Mouse (Mus musculus) midbrain, embryonic 10.5 days (tissue): ENCODE measurements around the gene Aprt. TPM values are rescaled to one million over a fixed set of nuclear protein-coding genes. Genes with fewer than 3 reads are reported as not detected.

ENCODE experiments used
- DNase-seq: peaks from one replicate; pipeline ENCODE4 v3.0.0-alpha.2; 2017; ENCODE audit warnings: low spot score
- H3K27ac ChIP-seq: fragments of 300-500 bp; sonication (generic); replicated peaks from 2 replicates; pipeline ENCODE4 v1.5.1; 2016; ENCODE audit warnings: mild to moderate bottlenecking
- H3K27me3 ChIP-seq: fragments of 300-500 bp; sonication (generic); 2 replicates; pipeline ENCODE4 v1.6.1; 2016; ENCODE audit warnings: low read depth, mild to moderate bottlenecking; ENCODE audit not compliant: poor library complexity, severe bottlenecking
- H3K36me3 ChIP-seq: fragments of 300-500 bp; sonication (generic); 2 replicates; pipeline ENCODE4 v1.6.1; 2016; ENCODE audit warnings: mild to moderate bottlenecking, moderate library complexity
- H3K4me1 ChIP-seq: fragments of 300-500 bp; sonication (generic); 2 replicates; pipeline ENCODE4 v1.6.1; 2016
- H3K4me3 ChIP-seq: fragments of 300-500 bp; sonication (generic); 2 replicates; pipeline ENCODE4 v1.5.1; 2016; ENCODE audit warnings: mild to moderate bottlenecking, moderate library complexity
- H3K9me3 ChIP-seq: fragments of 300-500 bp; sonication (generic); replicated peaks from 2 replicates; pipeline ENCODE4 v1.6.1; 2016; ENCODE audit warnings: mild to moderate bottlenecking
- WGBS: fragments of 180-500 bp; shearing (Covaris S2); methylation state at CpG from one replicate; pipeline ENCODE4 v1.1.7; 2016; 5-methylcytosine and 5-hydroxymethylcytosine counted together
- polyA plus RNA-seq: library from polyadenylated mRNA; unstranded; fragments of >200 nt; fragmentation: Nextera tagmentation; extraction: Ambion mirVana; gene quantifications from 2 replicates; pipeline ENCODE4 v1.2.1, GENCODE M21; 2016

Gene Aprt
- 241 and 278 TPM in 2 replicates for polyA plus RNA-seq

DNA sequence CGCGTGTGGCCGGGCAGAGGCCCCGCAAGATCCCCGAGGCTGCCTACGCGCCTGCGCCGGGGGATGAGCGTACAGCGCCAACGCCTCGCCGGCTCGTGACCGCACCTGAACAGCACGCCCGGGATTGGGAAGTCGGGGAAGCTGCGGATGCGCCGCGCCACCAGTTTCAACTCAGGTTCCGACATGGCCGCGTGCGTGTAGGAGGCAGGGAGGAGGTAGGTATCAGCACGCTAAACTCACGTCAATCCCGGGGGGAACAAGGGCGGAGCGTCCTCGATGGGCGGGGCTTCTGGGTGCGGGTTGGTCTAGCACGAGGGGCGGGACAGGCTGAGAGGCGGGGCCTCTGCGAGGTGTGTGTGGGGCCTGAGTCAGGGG lies at the start of gene Aprt:
TSS of gene Aprt (minus strand) at position 262 of the 375 bp plus-strand sequence.
- no peaks in the 10 kb centered on the region for H3K27me3 ChIP-seq
- WGBS, result under 1% methylated on average over 39 of the region's 39 CpGs
- peaks cover 37% of the 10 kb centered on the region for H3K36me3 ChIP-seq
- peaks cover 71% of the 10 kb centered on the region for H3K4me1 ChIP-seq
- H3K9me3 ChIP-seq, result no peaks in the 10 kb centered on the region
- DNase-seq, result peak; percentile 91
- peak within 1 kb of the TSS; percentile 66 for H3K4me3 ChIP-seq
- peak within 1 kb of the TSS; percentile 86 for H3K27ac ChIP-seq

DNA sequence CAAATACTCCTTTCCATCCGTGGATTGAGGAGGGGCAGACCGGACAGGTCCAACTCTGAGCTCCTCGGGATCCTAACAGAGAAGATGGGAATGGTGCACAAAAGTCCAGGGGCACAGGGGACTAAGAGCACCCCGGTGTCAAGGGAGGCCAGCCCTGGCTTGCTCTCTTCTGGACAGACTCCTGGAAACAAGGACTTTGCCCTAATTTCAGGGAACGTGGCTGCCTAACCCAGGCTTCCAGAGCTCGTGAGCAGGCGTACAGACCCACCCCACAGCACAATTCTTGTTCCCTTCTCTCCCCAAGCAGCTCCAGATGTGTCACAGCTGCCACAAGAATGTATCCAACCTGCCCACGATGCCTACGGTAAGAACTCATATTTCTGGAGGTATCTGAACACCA lies 49.1 kb upstream of the Aprt start:
- WGBS, result 90% methylated on average over 9 of the region's 9 CpGs
- H3K4me1 ChIP-seq, result peaks cover 29% of the 10 kb centered on the region
- DNase-seq, result no peak
- no peak overlapping the region for H3K4me3 ChIP-seq
- 0 out of 2 replicates have a peak, but pooled peaks cover 5% of the 10 kb centered on the region for H3K36me3 ChIP-seq
- H3K27me3 ChIP-seq, result peaks cover 40% of the 10 kb centered on the region
- no peak overlapping the region for H3K27ac ChIP-seq
- H3K9me3 ChIP-seq, result no peaks in the 10 kb centered on the region

DNA sequence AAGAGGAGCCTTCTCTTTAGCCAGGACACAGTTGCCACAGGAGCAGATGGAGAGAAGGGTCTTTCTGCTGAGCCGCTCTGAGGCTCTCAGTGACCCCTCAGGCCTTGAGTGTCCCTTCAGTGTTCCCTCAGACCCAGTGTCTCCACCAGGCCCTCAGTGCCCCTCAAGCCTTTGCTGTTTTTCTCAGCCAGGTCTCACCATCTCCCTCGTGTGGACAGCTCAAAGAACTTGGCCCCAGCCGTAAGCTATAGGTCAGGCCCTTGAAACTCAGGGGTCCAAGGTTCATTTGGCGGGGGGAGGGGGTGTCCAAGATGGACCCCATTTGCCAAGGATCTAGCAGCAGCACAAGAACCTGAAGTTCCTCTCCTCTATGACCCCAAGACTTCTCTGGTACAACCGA lies 47.9 kb upstream of the Aprt start:
- H3K4me3 ChIP-seq, result no peak overlapping the region
- H3K4me1 ChIP-seq, result peaks cover 28% of the 10 kb centered on the region
- 68% methylated on average over 5 of the region's 5 CpGs for WGBS
- DNase-seq, result no peak
- no peaks in the 10 kb centered on the region for H3K9me3 ChIP-seq
- H3K27ac ChIP-seq, result no peak overlapping the region
- H3K36me3 ChIP-seq, result no peaks in the 10 kb centered on the region
- peaks cover 31% of the 10 kb centered on the region; the same call in 1 of the 2 replicates for H3K27me3 ChIP-seq

- peaks cover 27% of the 10 kb centered on the region for H3K4me1 ChIP-seq
- H3K36me3 ChIP-seq, result no peaks in the 10 kb centered on the region
- H3K9me3 ChIP-seq, result no peaks in the 10 kb centered on the region
- H3K27me3 ChIP-seq, result peaks cover 26% of the 10 kb centered on the region; the same call in 1 of the 2 replicates
- H3K27ac ChIP-seq, result no peak overlapping the region
- H3K4me3 ChIP-seq, result no peak overlapping the region
- WGBS, result 88% methylated on average over 17 of the region's 17 CpGs
- no peak for DNase-seq
These were observed 47.3 kb upstream of the Aprt start for GRCm38 (mm10) chr8:122623844-122624642.

- no peak within 1 kb of the TSS for H3K4me3 ChIP-seq
- H3K4me1 ChIP-seq, result peaks cover 34% of the 10 kb centered on the region
- H3K27ac ChIP-seq, result peak within 1 kb of the TSS; percentile 28; the same call in 1 of the 2 replicates
- no peaks in the 10 kb centered on the region for H3K9me3 ChIP-seq
- H3K27me3 ChIP-seq, result peaks cover 13% of the 10 kb centered on the region; the same call in 1 of the 2 replicates
- no peak for DNase-seq
- H3K36me3 ChIP-seq, result no peaks in the 10 kb centered on the region
- 60% methylated on average over 6 of the region's 6 CpGs for WGBS
These were observed 46.0 kb upstream of the Aprt start, which contains the start of gene Pabpn1l for GRCm38 (mm10) chr8:122622727-122623126. Pabpn1l (minus strand) TSS chr8:122622739.

GRCm38 (mm10) chr8:122620446-122620845 lies 43.7 kb upstream of the Aprt start:
- 43% methylated on average over 5 of the region's 5 CpGs for WGBS
- H3K27ac ChIP-seq, result no peak overlapping the region
- peaks cover 34% of the 10 kb centered on the region for H3K4me1 ChIP-seq
- H3K9me3 ChIP-seq, result no peaks in the 10 kb centered on the region
- 0 out of 2 replicates have a peak, but pooled peaks cover 1% of the 10 kb centered on the region for H3K36me3 ChIP-seq
- H3K4me3 ChIP-seq, result no peak overlapping the region
- no peaks in the 10 kb centered on the region for H3K27me3 ChIP-seq
- no peak for DNase-seq

- no peaks in the 10 kb centered on the region for H3K27me3 ChIP-seq
- DNase-seq, result no peak
- H3K27ac ChIP-seq, result no peak overlapping the region
- H3K36me3 ChIP-seq, result 0 out of 2 replicates have a peak, but pooled peaks cover 11% of the 10 kb centered on the region
- WGBS, result 72% methylated on average over 6 of the region's 6 CpGs
- H3K4me3 ChIP-seq, result no peak overlapping the region
- no peaks in the 10 kb centered on the region for H3K9me3 ChIP-seq
- H3K4me1 ChIP-seq, result peaks cover 34% of the 10 kb centered on the region
These were observed 42.1 kb upstream of the Aprt start for GRCm38 (mm10) chr8:122618660-122619378.

- Histone ChIP-seq H3K9me3 (no peaks in the 10 kb centered on the region), H3K4me3 (no peak overlapping the region), H3K27ac (peak overlapping the region; percentile 14; the same call in 1 of the 2 replicates), H3K36me3 (0 out of 2 replicates have a peak, but pooled peaks cover 14% of the 10 kb centered on the region), H3K27me3 (no peaks in the 10 kb centered on the region), H3K4me1 (peaks cover 28% of the 10 kb centered on the region)
- DNase-seq, result peak; percentile 66
- 37% methylated on average over 5 of the region's 7 CpGs for WGBS
These were observed 41.3 kb upstream of the Aprt start for GRCm38 (mm10) chr8:122617947-122618546.

DNA sequence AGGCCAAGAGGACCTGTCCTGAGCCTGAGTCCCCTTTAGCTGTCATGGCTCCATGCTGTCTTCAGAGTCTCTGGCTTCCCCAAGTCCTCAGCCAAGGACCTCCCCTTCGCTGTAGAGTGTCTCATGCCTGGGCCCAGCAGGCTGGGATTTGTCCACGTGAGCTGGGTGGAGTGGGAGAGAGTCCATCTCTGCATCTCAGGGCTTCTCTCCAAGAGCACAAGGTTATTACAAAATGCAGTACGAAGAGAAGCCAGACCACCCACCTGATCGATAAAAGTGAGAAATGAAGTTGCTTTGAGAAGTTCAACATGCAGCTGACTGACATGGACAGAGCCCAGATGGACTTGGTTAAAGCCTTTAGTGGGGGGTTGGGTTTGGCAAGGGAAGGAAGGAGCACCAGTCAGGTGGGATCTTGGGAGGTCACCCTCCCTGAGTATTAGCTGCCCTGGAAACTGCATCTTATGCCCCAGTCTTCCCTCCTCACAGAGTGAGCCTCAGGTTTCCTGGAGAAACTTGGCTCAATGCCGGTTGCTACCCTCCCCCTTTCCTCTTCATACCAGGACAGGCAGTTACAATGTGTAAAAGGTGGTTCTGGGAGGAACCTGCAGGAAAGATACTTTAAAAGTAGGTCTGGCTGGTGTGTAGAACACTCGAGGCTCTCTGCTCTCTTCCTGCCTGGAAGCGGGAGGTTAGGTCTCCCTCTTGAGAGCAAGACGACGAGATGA lies 39.6 kb upstream of the Aprt start:
- H3K27me3 ChIP-seq, result no peaks in the 10 kb centered on the region
- H3K4me3 ChIP-seq, result no peak overlapping the region
- DNase-seq, result no peak
- H3K36me3 ChIP-seq, result 0 out of 2 replicates have a peak, but pooled peaks cover 14% of the 10 kb centered on the region
- no peak overlapping the region for H3K27ac ChIP-seq
- no peaks in the 10 kb centered on the region for H3K9me3 ChIP-seq
- 73% methylated on average over 9 of the region's 9 CpGs for WGBS
- peaks cover 34% of the 10 kb centered on the region for H3K4me1 ChIP-seq

DNA sequence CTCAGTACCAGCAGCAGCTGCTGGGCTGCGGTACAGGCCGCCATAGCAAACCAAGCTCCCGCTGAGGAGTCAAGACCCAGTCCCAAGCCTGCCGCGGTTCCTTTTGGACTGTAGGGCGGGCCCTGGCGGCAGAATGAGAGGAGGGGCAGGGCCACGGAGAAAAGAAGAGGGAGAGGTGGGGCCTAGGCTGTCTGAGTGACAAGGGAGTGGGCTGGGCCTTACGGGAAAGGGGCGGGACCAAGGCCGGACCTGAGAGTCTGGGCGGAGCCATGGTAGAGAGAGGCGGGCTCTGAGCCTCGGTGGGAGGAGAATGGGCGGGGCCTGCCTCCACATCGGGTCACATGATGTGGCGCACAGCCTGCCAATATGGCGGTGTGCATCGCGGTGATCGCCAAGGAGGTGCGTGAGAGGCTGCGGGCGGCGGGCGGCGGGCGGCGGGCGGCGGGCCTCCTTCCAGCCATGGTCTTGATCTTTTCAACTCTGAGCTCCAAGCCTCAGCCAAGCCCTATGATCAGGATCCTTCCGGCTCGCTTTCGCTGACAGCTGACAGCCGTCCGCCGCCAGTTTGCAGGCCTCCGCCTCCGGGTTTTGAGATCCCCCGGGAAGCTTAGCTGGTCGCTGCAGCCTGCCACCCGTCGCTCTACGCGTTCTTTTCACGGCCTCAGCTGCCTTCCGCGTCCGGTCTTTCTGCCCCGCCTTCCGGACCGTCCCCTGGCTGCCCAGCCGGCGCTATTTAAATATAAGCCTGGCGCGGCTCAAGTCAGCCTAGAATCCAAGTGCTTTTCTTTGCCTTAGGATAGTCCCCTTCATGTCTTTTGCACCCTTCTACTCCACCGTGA lies 34.8 kb upstream of the Aprt start, which contains the start of the genes Galns and Trappc2l:
TSS of gene Galns (minus strand) at position 169 of the 839 bp plus-strand sequence.
TSS of gene Trappc2l (plus strand) at position 346 of the 839 bp plus-strand sequence.
- 0 out of 2 replicates have a peak, but pooled peaks cover 14% of the 10 kb centered on the region for H3K36me3 ChIP-seq
- peak; percentile 98 for DNase-seq
- peak within 1 kb of the TSS; percentile 80 for H3K4me3 ChIP-seq
- under 1% methylated on average over 57 of the region's 57 CpGs for WGBS
- H3K27ac ChIP-seq, result peak within 1 kb of the TSS; percentile 89
- no peaks in the 10 kb centered on the region for H3K27me3 ChIP-seq
- peaks cover 24% of the 10 kb centered on the region for H3K4me1 ChIP-seq
- H3K9me3 ChIP-seq, result no peaks in the 10 kb centered on the region

GRCm38 (mm10) chr8:122610612-122611277 lies 34.0 kb upstream of the Aprt start:
- WGBS, result 5% methylated on average over 20 of the region's 20 CpGs
- peak overlapping the region; percentile 80 for H3K4me3 ChIP-seq
- H3K27me3 ChIP-seq, result no peaks in the 10 kb centered on the region
- H3K4me1 ChIP-seq, result peaks cover 24% of the 10 kb centered on the region
- no peak for DNase-seq
- peak overlapping the region; percentile 89 for H3K27ac ChIP-seq
- H3K36me3 ChIP-seq, result 0 out of 2 replicates have a peak, but pooled peaks cover 14% of the 10 kb centered on the region
- H3K9me3 ChIP-seq, result no peaks in the 10 kb centered on the region
